Mouse (Mus musculus): ENCODE measurements around the gene H2-Ke6. TPM values are rescaled to one million over a fixed set of nuclear protein-coding genes. Genes with fewer than 3 reads are reported as not detected.
"Not testable (repeated sequence)": the region's sequence is repeated elsewhere in the genome, so short reads cannot be mapped to it uniquely, and the experiment has no call there.

The H2-Ke6 gene
- polyA plus RNA-seq, 2 experiments from 2014 or later: 29.3 to 35.2 TPM

DNA sequence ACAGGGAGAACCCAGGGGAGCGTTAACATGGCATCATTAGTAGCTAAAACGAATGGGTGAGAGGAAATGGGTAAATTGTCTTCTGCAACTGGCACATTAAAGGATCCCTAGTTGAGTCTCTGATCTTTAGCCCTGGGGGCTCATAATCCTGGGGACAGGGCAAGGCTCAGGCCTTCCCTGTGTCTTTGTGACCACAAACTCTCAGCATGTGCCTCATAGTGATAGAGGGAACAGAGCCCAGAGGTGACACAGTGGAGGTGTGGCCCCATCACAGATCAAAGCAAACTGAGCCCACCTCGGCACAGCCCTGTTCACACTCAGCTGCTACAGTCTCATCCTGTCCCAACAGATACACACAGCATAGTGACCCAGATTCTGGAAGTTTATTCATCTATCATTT, 32.2 kb downstream of the H2-Ke6 start:
- ATAC-seq: no peak

DNA sequence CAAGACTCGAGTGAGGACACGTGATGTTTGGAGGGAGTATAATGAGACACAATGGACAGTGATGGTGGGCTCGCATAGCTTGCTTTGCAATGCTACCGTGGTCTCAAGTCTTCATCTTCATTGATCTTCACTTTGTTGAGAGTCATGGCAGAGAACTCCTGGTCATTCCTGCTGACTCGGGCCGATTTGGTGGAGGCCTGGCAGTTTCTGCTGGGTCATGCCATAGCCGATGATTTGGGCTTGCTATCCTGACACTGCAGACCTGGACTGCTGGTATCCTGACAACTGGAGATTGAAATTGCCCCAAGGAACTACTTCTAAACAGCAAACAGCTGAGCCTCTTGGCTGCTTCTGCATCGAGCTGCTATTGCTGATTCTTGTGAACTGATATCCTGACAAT, 32.9 kb downstream of the H2-Ke6 start:
- no peak for ATAC-seq

DNA sequence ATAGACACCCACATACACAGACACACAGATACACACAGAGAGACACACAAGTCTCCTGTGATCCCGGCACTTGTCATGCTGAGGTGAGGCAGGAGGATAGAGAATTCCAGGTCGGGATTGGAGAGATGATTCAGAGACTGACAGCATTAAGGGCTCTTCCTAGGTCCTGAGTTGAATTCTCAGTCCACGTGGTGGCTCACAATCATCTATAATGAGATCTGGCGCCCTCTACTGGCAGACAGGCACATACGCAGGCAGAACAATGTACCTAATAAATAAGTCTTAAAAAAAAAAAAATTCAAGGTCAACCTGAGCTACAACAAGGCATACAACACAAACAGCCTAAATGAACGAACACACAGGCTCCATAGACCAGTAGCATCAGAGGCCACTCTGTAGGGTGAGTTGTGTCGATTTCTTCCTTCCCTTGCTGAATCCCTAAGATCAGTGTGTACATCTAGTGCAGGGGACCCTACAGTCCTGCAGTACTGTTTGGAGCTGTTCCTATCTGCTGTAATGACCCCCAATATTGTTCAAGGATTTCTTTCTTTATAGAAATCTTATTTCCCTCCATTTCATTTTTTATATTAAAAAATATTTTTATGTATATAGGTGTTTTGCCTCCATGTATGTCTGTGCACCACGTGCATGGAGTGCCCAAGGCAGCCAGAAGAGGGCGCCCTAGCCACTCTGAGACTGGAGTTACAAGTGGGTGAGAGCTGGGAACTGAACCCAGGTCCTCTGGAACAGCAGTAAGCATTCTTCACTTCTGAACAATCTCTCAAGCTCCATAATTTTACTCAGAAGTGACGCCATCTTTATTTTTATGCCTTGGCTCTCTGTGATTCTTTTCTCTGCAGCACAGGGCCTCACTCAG, 35.8 kb downstream of the H2-Ke6 start:
- ATAC-seq: peak; percentile 50

DNA sequence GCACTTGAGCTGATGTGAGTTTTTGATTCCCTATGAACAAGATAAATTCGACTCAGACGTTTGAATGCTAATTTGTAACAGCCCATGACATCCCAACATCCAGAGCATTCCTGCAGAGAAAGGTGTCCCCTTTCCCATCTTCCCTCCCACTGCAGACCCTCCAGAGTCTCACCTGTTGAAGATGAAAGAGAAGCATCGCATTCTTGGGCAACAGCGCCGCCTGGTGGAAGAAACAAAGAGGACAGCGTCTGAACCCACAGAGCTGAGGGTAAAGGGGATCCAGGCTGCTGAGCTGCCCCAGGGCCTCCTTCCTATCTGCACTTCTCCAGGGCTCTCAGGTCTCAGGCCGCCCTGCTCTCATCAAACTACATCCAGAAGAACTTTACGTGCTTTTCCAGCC, 45.7 kb downstream of the H2-Ke6 start:
- not testable (repeated sequence) for ATAC-seq

DNA sequence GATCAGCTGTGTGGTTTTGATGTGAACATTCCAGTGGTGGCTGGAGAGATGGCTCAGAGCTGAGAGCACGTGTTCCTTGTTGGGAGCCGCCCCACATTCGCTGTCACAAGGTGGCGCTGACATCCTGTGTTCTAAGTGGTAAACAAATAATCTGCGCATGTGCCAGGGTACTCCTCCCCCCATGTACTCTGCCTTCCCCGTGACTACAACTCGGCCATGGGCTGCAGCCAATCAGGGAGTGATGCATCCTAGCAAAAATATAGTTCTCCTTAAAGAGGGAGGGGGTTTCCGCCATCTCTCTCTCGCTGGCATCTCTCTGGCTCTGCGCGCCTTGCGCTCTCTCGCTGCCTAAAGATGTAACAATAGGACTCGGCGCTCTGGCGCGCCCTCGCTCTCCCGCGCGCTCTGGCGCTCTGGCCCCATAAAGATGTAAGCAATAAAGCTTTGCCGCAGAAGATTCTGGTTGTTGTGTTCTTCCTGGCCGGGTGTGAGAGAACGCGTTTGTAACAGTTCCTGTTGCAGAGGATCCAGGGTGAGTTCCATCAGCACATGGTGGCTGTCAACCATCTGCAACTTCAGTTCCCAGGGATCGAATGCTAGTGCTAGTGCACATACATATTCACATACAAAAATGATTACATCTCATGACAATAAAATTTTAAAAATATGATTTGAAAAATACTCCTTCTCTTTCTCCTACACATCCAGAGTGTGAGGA, 46.5 kb downstream of the H2-Ke6 start:
- peak; percentile 66 for ATAC-seq

DNA sequence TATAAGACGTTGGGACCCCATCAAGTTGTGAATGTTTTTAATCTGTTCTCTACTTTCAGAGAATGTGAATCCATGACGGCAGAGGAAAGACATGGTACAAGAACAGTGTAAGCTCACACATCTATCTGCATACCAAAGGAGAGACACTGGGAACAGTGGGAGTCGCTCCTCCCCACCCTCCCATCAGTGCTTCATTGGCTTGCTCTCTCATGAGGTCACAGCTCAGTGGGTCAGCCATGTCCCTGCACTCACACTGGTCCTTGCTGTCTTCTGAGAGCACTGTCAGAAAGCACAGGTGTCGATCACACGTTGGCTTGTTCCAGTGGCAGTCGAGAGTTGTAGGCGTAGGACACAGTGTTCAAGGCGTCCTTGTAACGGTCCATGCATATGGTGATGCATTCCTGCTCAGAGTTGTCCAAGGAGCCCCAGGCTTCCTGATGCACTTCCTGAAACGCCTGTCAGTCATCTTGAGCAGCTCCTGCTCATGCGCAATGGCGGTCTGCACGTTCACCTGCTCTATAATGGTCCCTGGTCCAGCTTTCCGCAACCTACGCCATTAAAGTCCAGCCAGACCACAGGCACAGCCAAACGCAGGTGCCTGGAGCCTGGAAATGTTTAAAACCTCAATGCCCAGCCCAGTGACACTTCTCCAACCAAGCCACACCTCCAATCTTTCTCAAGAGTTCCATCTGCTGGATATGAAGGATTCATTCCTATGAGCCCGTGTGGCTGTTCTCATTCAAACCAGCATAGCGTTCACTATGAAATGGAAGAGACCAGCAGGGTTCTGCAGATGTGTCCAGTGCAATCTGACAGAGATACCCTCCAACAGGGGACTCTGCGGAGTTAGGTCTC, 47.5 kb downstream of the H2-Ke6 start:
- ATAC-seq: no peak

DNA sequence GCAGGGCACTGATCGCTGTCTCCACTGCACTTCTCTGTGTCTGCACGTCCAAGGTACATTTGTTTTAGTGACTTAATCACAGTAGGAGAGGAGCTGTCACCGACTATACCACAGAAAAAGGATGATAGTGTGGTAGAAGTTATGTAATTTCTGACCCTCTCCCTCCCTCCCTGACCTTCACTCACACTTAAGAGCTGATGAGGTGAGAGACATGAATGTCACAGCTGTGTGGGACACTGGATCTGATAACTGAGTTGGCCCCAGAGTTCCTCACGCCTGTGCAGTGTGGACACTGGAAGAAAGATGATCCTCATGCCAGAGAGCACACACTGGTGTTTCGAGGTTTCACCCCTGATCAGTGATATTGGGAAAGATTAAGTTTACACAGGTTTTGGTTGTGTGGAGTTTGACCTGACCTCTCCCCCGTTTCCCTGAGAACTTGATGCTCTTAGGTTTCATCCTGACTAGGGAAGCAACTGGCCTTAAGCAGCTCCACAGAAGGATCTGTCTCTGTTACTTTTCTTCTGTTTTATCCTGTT, 48.3 kb downstream of the H2-Ke6 start:
- no peak for ATAC-seq

DNA sequence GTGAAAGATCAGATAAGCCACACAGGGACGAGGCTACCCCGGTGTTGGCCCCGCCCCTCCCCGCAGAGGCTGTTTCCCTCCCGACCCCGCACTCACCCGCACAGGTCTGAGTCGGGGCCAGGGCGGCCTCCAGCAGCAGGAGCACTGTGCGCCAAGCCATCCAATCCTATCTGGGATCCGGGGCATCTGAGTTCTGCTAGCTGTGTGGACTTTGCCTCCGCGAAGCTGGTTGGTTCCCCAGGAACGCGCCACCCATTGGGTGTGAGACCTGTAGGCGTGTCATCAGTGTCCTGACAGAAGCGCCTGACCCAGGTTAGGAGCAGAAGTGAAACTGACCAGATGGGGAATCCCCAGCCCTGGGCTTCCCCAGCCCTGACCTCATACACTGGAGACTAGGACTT, 49.2 kb downstream of the H2-Ke6 start:
- ATAC-seq: peak; percentile 70

DNA sequence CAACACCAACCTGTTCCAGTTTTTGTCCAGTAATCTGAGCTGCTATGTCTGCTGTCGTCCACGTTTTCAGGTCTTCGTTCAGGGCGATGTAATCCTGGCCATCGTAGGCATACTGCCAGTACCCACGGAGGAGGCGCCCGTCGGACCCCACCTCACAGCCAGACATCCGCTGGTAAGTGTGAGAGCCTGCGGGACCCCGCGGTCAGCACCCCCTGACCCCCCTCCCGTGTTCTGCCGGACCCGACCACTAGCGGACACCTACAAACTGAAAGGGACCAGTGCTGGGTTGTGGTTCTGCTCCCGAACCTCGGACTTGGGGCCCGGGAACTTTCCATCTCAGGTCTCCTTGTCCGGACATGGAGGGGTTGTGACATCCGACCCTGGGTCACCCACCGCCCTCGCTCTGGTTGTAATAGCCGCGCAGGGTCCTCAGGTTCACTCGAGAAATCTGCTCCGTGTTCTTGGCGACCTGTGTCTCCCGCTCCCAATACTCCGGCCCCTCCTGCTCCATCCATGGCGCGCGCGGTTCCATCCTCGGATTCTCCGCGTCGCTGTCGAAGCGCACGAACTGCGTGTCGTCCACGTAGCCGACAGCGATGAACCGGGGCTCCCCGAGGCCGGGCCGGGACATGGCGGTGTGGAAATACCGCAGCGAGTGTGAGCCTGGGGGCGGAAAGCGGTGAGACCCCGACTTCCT, 49.9 kb downstream of the H2-Ke6 start:
- no peak for ATAC-seq

Other genes starting within 250 kb of the H2-Ke6 start
- gene Angptl4, start 246.2 kb downstream of the H2-Ke6 start, polyA plus RNA-seq (2017; shearing (Covaris generic)): 1 to 10 TPM; 3.7 to 4.8 TPM
- gene Kank3, start 217.5 kb downstream of the H2-Ke6 start, polyA plus RNA-seq (2017; shearing (Covaris generic)): 1 to 10 TPM; 1.9 to 3.3 TPM
- 1,000 to 10,000 TPM; 1,524 to 2,342 TPM for gene Rps28, start 203.5 kb downstream of the H2-Ke6 start, polyA plus RNA-seq (2017; shearing (Covaris generic))
- gene Ndufa7, start 203.5 kb downstream of the H2-Ke6 start, polyA plus RNA-seq (2017; shearing (Covaris generic)): 100 to 1,000 TPM; 389 to 432 TPM
- 10 to 100 TPM; 11.4 to 15.9 TPM for gene Cd320, start 185.0 kb downstream of the H2-Ke6 start, polyA plus RNA-seq (2017; shearing (Covaris generic))
- gene Gm7029, start 154.2 kb downstream of the H2-Ke6 start, polyA plus RNA-seq (2017; shearing (Covaris generic)): not detected
- 1 to 10 TPM; 1.5 to 2.5 TPM for gene Kifc1, start 137.4 kb downstream of the H2-Ke6 start, polyA plus RNA-seq (2017; shearing (Covaris generic))
- gene Platr17, start 122.9 kb downstream of the H2-Ke6 start, polyA plus RNA-seq (2017; shearing (Covaris generic)): 10 to 100 TPM in 1 of 2 experiments, 1 to 10 TPM in 1; 6.5 to 15.4 TPM
- 100 to 1,000 TPM in 1 of 2 experiments, 10 to 100 TPM in 1; 97.4 to 149 TPM for gene Daxx, start 118.6 kb downstream of the H2-Ke6 start, polyA plus RNA-seq (2017; shearing (Covaris generic))
- 100 to 1,000 TPM; 299 to 436 TPM for gene Tapbp, start 112.2 kb downstream of the H2-Ke6 start, polyA plus RNA-seq (2017; shearing (Covaris generic))
- gene Zbtb22, start 112.2 kb downstream of the H2-Ke6 start, polyA plus RNA-seq (2017; shearing (Covaris generic)): 1 to 10 TPM; 4.1 to 4.7 TPM
- gene Rgl2, start 98.5 kb downstream of the H2-Ke6 start, polyA plus RNA-seq (2017; shearing (Covaris generic)): 10 to 100 TPM; 26.5 to 34.3 TPM
- 100 to 1,000 TPM; 113 to 146 TPM for gene Pfdn6, start 87.7 kb downstream of the H2-Ke6 start, polyA plus RNA-seq (2017; shearing (Covaris generic))
- gene Wdr46, start 87.4 kb downstream of the H2-Ke6 start, polyA plus RNA-seq (2017; shearing (Covaris generic)): 10 to 100 TPM; 11.8 to 16.6 TPM
- gene B3galt4, start 76.6 kb downstream of the H2-Ke6 start, polyA plus RNA-seq (2017; shearing (Covaris generic)): 10 to 100 TPM; 18.7 to 19.0 TPM
- 10 to 100 TPM; 25.1 to 28.2 TPM for gene Vps52, start 72.2 kb downstream of the H2-Ke6 start, polyA plus RNA-seq (2017; shearing (Covaris generic))
- gene Rps18, start 72.1 kb downstream of the H2-Ke6 start, polyA plus RNA-seq (2017; shearing (Covaris generic)): 1,000 to 10,000 TPM; 6,680 to 7,218 TPM
- gene H2-K1, start 27.7 kb downstream of the H2-Ke6 start, polyA plus RNA-seq (2017; shearing (Covaris generic)): 1,000 to 10,000 TPM; 4,668 to 6,585 TPM
- 1 to 10 TPM; 2.2 to 3.4 TPM for gene Ring1, start 3.4 kb downstream of the H2-Ke6 start, polyA plus RNA-seq (2017; shearing (Covaris generic))
- 10 to 100 TPM; 34.6 to 49.4 TPM for gene Slc39a7, start 3.6 kb upstream of the H2-Ke6 start, polyA plus RNA-seq (2017; shearing (Covaris generic))
- 1 to 10 TPM; 7.2 to 9.0 TPM for gene Rxrb, start 3.8 kb upstream of the H2-Ke6 start, polyA plus RNA-seq (2017; shearing (Covaris generic))
- gene Col11a2, start 11.4 kb upstream of the H2-Ke6 start, polyA plus RNA-seq (2017; shearing (Covaris generic)): under 1 TPM; 0.07 to 0.20 TPM
- gene H2-Oa, start 64.3 kb upstream of the H2-Ke6 start, polyA plus RNA-seq (2017; shearing (Covaris generic)): 10 to 100 TPM; 42.9 to 45.4 TPM
- 100 to 1,000 TPM; 152 to 211 TPM for gene H2-DMa, start 91.5 kb upstream of the H2-Ke6 start, polyA plus RNA-seq (2017; shearing (Covaris generic))
- gene Brd2, start 94.6 kb upstream of the H2-Ke6 start, polyA plus RNA-seq (2017; shearing (Covaris generic)): 100 to 1,000 TPM in 1 of 2 experiments, 10 to 100 TPM in 1; 99.8 to 116 TPM
- 10 to 100 TPM in 1 of 2 experiments, 1 to 10 TPM in 1; 4.8 to 19.7 TPM for gene H2-DMb2, start 115.2 kb upstream of the H2-Ke6 start, polyA plus RNA-seq (2017; shearing (Covaris generic))
- 1 to 10 TPM; 1.9 to 3.7 TPM for gene H2-DMb1, start 125.0 kb upstream of the H2-Ke6 start, polyA plus RNA-seq (2017; shearing (Covaris generic))
- gene Tap1, start 159.5 kb upstream of the H2-Ke6 start, polyA plus RNA-seq (2017; shearing (Covaris generic)): 100 to 1,000 TPM; 134 to 207 TPM
- gene Psmb9, start 159.7 kb upstream of the H2-Ke6 start, polyA plus RNA-seq (2017; shearing (Covaris generic)): 100 to 1,000 TPM; 320 to 348 TPM
- gene Psmb8, start 169.7 kb upstream of the H2-Ke6 start, polyA plus RNA-seq (2017; shearing (Covaris generic)): 1,000 to 10,000 TPM in 1 of 2 experiments, 100 to 1,000 TPM in 1; 892 to 1,228 TPM
- 100 to 1,000 TPM in 1 of 2 experiments, 10 to 100 TPM in 1; 68.0 to 148 TPM for gene Tap2, start 175.5 kb upstream of the H2-Ke6 start, polyA plus RNA-seq (2017; shearing (Covaris generic))
- 10 to 100 TPM; 57.3 to 70.9 TPM for gene H2-Ob, start 210.8 kb upstream of the H2-Ke6 start, polyA plus RNA-seq (2017; shearing (Covaris generic))
- 10 to 100 TPM in 1 of 2 experiments, 1 to 10 TPM in 1; 3.7 to 69.9 TPM for gene H2-Ab1, start 229.6 kb upstream of the H2-Ke6 start, polyA plus RNA-seq (2017; shearing (Covaris generic))